Mouse (Mus musculus) lung, adult 2 months (tissue): ENCODE data around the gene Pdzrn3.

Source experiments
- CTCF ChIP-seq: fragments of 200-500 bp; IDR thresholded peaks from 2 replicates; pipeline ENCODE4 v1.5.1; 2011; ENCODE audit warnings: mild to moderate bottlenecking, low read length, control low read depth; ENCODE audit not compliant: insufficient read depth
- POLR2A ChIP-seq: fragments of 200-500 bp; IDR thresholded peaks from 2 replicates; pipeline ENCODE4 v1.6.1; 2011; ENCODE audit warnings: low read depth, mild to moderate bottlenecking, control low read depth, low read length, borderline replicate concordance; ENCODE audit errors: extremely low read depth

DNA sequence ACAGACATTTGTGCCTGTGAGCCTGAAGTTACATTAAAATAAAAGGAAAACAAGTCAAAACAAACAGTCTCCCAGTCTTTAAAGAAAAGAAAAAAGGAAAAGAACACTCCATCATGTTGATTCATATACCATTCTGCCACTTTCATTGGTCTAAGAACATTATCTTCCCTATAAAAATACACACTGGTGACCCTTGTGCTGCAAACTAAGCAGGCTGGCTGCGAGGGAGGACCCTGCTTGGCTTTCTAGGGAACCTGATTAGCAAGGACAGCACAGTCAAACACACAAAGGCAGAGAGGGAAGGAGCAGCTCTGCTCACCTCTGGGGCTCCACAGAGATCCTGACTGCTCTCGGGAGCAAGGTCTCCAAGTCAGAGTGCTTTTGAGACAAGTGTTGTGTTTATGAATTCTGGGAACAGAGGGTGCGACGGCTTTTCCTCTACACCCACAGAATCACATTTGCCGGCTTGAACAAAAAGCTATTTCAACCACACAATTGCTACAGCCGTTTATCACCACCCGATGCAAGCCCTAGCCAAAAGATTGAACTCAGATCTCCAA lies 27.2 kb downstream of the Pdzrn3 start:
- TF ChIP-seq POLR2A (no peak), CTCF (no peak)
